Mouse (Mus musculus) testis, postnatal 10 days (tissue): ENCODE measurements around the gene Rxfp1.

Experiments used
- DNase-seq: peaks from one replicate; pipeline ENCODE4 v3.0.0; 2021; ENCODE audit warnings: low spot score

The Rxfp1 gene

DNA sequence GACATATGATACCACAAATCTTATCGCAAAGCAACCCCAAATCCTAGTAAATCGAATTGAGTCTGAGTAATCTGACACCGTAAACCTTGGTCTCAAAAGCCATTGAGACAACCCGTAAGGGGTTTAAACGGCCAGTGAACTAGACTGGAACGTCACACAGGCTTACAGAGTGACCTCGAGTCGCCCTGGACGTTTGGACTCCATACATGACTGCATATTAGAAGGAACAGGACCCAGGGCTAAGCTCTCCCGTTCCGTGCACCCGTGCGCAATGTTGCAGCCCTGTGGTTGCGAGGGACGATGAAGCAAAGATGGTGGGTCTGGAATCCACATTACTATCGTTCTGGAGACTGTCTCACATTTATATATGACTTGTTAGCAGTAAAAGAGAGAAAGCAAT is 65.5 kb downstream of the Rxfp1 start:
- no peak for DNase-seq

DNA sequence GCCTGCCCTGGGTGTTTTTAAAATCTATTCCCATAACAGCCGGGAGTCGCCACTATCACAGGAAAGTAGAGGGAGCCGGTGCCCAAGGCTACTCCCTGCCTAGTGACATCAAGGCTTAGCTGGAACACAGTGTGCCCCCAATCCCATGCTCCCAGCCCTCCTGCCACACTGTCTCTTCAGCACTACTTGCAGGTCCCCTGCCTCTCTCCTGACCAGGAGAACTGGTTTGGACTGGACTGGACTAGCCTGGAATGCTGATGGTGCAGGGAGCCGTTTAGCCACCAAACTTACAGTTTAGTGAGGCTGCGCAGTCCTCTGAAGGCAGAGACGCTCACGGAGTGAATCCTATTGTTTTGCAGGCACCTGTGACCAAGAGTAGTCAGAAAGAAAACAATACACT is 67.1 kb downstream of the Rxfp1 start:
- peak; percentile 54 for DNase-seq

DNA sequence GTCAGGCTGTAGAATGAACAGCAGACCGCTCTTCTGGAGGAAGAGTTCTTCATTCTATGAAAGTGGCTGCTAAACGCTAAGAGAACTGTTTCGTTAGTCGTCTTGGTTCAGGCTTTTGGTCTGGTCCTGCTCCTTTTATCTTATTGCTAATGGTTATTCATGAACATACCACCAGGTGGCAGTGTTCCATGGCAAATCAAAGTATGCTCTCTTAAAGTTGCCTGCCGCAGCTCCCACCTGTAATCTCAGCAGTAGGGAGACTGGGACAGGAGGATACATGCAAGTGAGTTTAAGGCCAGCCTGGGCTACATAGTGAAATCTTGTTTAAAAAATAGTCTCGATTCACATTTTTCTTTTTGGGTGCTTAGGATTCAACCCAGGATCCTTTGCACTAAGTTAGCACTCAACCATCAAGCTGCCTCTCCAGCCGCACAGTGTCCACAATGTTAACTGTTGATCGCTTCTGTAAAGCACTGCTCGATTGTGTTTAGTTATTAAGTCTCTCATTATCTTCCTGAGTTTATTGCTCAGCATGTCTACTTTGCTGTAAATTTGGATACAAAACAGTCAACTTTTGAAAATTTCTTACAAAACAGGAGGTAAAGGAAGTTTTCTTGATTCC is 72.8 kb downstream of the Rxfp1 start:
- peak; percentile 51 for DNase-seq

DNA sequence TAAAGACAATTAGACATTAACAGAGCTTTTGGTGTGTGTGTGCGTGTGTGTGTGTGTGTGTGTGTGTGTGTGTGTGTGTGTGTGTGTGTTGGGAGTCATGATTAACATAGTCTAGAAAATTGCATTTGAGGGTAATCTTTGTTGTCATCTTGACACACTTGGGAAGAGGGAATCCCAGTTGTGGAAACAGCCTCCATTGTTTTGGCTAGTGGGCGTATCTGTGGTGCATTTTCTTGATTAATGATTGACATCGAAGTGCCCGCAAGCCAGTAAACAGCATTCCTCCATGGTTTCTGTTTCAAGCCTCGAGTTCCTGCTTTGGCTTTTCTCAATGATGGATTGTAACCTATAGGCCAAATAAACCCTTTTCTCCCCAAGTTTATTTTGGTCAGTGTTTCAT is 81.0 kb downstream of the Rxfp1 start:
- no peak for DNase-seq

DNA sequence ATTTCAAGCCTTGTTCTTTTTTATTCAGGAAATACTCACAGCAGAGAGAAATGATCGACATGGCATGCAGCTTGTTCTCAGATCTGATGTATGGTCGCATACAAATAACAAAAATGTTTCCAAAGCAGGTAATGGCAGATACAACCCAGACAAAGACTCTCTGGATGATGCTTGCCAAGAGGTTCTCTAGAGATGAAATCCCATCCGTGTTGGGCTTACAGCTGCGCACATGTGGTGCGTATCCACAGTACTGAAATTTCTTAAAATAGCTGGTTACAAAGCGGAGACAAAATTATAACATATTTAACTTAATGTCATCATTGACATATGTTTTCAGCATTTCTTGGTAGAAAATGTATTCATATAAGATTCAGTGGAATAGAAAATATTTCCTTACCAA is 85.6 kb downstream of the Rxfp1 start:
- no peak for DNase-seq

DNA sequence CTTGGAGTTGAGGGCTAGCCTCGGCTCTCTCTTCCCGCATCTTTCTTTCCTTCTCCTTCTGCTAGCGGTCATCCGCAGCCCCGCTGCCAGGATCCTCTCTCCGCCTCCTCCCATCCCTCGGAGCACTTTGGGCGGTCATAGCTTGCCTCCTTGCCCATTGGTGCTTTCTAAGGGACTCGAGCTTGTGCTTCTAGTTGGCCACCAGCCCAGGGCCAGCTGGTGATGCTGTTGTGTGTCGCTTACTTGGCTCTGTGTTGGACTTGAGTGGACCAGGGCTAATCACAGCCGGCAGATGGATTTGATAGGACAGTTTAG is 108.3 kb downstream of the Rxfp1 start, which contains the start of gene Etfdh:
Gene Etfdh, minus strand, starts transcription at position 85 of the 315 bp plus-strand sequence.
- DNase-seq: peak; percentile 83

DNA sequence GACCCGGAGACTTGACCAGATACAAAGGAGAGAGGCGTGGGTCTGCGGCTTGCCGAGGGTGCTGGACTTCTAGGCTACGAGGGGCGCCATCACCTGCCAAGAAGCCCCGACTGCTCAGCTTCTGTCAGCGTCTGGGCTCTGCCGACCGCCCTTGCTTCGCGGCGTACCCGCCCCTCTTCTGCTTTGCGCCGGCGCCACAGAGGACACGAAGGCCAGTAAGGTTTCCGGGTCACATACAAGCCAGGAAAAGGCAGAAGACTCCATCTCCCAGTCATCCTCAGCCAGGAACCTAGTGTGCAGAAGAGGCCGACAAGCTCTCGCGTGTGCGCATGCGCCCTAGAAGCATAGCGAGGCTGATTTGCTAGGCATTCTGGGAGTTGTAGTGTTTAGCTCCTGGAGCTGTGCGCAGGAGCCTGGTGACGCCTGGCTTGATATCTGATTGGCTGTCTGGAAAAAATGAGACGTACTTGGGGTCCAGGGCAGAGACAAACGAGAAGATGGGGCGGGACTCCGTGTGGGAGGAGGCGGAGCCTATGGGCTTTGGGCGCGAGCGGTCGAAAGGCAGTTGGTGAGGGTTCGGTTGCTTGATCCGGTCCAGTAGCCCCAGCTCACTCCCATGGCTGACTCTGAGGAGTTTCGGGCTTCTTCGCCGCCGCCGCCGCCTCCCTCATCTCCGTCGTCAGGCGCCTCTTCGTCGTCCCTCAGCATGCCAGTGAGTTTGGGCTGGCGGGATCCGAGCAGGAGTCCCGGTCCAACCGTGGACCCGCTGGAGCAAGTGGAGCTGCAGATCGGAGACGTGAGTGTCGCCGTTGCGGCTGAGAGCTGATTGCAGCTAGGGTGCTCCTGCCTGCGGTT is 108.9 kb downstream of the Rxfp1 start, which contains the start of gene 4930579G24Rik:
Gene 4930579G24Rik, plus strand, starts transcription at position 519 of the 855 bp plus-strand sequence.
- DNase-seq: peak; percentile 94

DNA sequence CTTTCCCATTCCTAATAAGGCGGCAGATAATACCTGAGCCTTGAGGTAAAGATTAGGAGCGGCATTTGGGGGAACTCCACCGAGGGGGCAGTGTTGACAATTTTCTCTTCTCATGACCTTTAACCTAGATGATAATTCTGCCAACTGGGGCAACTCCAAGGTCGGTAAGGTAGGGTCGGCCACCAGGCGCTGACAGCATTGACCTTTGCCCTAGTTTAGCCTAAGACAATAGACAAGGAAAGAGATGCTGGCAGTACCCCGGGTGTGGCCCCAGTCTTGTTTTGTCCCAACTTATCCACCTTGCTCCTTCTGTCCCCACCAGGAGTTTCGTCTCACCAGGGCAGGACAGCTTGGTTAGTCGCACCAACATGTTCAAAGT is 109.5 kb downstream of the Rxfp1 start:
- no peak for DNase-seq

DNA sequence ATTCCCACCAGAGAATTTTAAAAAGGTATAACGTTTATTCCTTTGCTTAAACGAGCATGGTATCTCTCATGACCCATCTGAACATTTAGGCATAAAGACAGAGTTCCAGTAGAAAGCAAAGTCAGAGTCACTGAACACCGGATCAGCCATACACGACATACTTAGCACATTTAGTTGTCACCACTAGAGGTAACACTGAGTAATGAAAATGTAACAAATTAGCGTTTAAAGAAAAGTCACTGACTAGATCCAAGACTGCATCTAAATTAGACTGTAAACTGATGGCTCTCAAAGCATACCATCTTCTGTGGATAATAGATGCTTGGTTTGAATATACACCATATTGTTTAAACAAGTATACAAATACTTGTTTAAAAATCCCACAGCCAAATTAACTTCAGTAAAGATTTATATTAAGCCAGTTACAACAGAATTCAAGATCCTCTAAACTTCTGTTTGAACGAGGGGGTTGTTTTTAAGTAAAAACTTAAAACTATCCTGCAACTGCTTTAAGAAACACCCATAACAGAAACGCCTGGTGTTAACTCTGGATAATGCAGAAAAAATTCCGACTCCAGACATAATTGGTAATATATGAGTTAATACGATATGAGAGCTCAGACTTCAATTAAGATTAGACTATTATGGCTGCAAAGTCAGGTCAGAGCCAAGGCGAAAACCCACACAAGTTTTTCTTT is 110.0 kb downstream of the Rxfp1 start:
- DNase-seq: no peak

DNA sequence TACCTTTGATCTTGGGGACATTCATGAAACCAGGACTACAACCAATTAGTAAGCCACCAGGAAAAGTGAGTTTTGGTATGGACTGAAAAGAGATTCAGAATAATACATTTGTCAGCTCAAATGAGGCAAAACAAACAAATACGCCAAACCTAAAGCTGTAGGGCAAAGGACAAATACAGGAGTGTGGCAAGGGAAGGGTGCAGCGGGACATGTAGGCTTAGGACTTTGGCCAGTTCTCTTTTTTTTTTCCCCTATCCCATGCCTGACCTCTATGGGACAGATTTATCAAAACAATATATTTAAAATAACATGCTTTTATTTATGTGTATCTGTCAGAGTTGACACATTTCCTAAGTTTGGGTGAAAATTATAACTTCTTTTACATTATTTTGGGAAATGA is 127.8 kb downstream of the Rxfp1 start:
- no peak for DNase-seq

DNA sequence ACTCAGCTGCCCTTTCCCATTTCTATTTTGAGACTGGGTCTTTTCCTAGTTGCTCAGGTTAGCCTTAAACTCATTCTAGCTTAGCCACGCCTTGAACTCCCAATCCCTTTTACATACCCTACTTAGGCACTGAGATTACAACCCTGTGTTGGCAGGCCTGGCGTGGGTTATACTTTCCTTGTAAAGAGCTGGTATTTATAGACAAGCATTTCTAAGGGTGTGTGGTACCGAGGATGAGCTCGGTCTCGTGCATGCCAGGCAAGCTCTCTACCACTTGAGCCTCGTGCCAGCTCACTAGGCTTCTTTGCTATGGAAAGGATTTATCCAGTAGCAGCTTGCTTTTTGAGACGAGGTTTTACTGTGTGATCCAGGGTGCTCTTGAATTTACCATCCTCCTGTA is 142.2 kb downstream of the Rxfp1 start:
- DNase-seq: no peak

DNA sequence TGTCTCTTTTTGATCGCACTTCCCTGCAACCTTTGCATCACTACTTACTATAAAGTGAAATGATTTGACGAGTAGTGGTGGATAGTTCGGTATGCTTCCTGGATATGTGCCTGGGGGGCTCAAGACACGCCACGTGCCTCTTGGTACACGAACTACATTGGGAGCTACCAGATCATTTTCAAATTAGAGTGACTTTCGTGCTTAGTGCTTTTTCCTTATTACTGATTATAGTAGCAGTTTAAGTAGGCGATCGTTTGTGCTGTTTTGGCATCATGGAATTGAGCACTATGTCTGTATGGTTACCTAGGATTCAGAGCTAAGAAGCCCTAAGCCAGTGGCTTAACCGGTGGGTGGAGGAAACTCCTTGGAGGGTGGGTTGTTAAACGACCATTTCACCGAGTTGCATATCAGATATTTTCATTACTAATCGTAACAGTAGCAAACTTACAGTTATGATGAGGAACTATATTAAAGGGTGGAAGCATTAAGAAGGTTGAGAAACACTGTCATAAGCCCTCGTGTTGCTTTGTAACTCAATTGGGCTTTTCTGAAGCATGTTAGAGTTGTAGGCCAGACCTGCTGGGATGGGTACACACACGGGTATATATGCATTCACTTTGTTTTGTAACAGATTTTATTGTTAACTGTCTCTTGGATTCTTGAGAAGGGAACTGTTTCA is 145.7 kb downstream of the Rxfp1 start:
- no peak for DNase-seq
